Mouse (Mus musculus) embryo, embryonic 10.5 days (tissue): ENCODE measurements around the gene Olfr374.
A peak's percentile ranks its signal among the peaks of the same experiment; 100 is the strongest.
"Not testable (repeated sequence)": the region's sequence is repeated elsewhere in the genome, so short reads cannot be mapped to it uniquely, and the experiment has no call there.

Experiments used
- DNase-seq: peaks from one replicate; pipeline ENCODE4 v3.0.0-alpha.2; 2015; ENCODE audit warnings: low spot score

The Olfr374 gene

DNA sequence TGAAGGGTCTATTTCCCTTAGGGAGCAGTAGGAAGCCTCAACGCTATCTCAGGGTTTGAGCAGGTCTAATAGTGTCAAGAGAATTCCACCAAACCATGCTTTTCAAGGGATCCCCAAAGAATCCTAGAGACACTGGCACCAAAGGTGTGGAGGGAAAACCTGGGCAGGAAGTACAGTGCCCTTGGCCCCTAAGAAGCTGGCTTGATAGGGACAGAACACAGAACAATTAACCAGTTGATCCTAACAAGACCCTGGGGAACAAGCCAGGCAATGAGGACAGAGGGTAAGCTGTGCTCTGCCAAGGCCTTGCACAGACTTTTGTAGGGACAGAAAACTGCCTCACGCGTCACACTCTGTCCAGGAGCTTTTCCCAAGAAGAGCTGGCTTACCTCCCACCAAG, at the start of gene Olfr374:
Gene Olfr374 (plus strand): TSS at position 301 of the 400 bp plus-strand sequence.
- no peak for DNase-seq

DNA sequence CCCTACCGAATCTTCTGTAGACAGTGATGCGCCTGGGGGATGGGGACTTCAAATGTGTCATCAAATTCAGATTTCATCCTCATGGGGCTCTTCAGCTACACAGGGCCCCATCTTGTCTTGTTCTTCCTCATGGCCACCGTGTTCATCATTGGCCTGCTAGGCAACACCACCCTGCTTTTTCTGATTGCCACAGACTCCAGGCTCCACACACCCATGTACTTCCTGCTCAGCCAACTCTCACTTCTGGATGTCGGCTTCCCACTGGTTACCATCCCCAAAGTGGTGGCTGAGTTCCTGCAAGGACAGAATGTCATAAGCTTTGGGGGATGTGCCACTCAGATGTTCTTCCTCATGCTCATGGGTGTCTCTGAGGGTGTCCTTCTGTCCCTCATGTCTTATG, 49.2 kb upstream of the Olfr374 start:
- DNase-seq = not testable (repeated sequence)

DNA sequence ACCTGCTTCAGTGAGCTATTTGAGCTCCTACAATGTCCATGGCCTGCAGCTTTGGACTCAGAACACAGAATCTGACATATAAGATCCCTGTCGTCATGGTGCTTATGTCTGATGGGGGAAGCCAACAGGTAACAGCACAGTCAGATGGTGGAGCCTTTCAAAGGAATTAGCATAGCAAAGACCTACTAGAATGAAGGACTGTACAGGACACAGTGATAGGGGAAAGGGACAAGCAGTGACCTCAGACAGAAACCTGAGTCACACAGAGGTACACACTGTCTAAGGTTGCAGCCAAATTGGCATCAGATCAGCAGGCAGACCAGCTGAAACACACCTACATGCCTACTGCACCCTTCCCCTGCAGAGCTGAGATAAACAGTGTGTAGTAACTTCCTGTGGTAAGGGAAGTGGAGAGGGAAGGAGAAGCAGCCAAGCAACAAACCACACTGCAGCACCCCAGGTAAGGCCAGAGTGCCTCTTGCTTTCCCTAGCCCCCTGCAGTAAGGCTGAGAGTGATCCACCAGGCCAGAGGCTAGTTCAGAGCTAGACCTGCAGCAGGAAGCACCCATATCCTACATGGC, 39.9 kb upstream of the Olfr374 start:
- DNase-seq = not testable (repeated sequence)

DNA sequence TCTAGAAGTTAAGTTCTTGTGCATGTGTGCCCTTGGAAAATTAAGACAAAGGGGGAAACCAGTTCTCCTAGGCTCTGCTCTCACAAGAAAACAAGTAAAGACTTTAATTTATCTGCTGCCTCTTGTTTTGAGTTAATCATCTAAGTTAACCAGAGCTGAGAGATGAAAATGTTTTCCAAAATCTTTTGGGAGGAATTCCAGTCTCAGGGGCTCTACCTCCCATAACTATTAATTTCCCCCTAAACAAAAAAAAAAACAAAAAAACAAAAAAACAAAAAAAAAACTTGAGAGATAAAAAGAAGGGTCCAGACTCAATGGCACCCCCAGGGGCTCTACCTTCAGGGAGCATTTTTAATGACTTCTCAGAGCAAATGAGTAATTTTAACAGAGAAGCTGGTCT, 24.0 kb upstream of the Olfr374 start, which contains the start of gene Olfr373:
Gene Olfr373 (plus strand): TSS at position 301 of the 400 bp plus-strand sequence.
- DNase-seq = not testable (repeated sequence)

DNA sequence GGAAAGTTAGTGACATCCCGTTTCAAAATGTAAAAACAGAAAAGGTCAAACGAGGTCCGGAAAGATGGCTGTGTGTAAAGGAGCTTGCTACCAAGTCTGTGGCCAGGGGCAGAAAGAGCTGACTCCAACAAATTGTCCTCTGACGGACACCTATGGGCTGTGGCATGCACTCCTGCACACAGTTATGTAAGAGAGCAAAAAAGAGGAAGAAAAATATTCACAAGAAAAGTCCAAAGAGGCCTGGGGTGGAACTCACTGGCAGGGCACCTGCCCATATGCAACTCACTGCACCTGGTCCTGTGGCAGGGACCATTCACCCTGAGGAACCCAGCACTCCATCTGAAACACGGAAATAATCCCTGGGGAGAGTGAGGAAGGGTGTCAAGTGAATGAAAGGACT, 22.1 kb upstream of the Olfr374 start:
- no peak for DNase-seq

DNA sequence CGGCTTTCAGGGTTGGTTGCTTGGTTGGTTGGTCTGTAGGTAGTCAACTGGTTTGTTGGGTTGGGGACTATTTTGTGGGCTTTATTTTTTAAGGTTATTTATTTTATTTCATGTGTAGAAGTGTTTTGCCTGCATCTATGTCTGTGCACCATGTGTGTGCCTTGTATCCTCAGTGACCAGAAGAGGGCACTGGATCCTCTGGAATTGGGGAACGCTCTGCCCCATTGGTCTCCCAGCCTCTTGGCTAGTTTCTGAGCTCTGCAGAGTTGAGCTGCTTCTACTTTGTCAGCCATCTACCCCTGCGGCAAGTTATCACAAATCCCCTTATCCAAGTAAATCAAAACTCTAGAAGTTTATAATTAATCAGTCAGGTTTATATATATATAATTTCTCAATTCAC, 19.2 kb upstream of the Olfr374 start:
- peak; percentile 5 for DNase-seq

DNA sequence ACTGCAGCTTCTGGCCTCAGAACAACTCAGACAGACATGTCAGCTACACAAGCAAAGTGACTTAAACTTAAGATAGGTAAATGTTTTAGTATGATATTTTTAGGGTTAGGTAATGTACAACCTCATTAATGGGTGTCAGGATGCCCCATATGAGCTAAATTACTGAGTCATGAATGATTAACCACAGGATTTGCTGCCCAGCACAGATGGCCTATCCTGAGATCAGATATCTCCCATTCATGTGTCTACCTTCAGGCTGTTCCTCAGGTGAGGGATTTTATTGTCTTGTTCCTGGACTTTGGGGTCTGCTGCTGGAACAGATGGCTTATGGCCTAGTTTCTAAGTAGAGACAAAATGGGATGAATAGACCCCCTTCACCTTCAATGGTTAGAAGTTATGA, 10.1 kb upstream of the Olfr374 start:
- DNase-seq = not testable (repeated sequence)

DNA sequence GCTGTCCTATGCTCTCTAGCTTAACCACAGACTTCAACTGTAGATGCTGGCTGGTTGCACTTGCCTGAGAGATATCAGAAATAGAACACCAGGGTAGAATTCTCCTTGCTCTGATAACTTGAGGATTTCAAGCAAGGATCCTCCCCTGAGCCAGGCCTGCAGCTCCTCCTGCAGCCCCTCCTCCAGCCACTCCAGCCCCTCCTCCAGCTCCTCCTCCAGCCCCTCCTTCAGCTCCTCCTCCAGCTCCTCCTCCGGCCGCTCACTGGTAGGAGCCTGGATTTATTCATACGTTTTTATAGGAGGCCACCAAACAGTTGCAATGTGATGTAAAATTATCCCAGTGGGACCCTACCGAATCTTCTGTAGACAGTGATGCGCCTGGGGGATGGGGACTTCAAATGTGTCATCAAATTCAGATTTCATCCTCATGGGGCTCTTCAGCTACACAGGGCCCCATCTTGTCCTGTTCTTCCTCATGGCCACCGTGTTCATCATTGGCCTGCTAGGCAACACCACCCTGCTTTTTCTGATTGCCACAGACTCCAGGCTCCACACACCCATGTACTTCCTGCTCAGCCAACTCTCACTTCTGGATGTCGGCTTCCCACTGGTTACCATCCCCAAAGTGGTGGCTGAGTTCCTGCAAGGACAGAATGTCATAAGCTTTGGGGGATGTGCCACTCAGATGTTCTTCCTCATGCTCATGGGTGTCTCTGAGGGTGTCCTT, 7.3 kb upstream of the Olfr374 start:
- DNase-seq = not testable (repeated sequence)

DNA sequence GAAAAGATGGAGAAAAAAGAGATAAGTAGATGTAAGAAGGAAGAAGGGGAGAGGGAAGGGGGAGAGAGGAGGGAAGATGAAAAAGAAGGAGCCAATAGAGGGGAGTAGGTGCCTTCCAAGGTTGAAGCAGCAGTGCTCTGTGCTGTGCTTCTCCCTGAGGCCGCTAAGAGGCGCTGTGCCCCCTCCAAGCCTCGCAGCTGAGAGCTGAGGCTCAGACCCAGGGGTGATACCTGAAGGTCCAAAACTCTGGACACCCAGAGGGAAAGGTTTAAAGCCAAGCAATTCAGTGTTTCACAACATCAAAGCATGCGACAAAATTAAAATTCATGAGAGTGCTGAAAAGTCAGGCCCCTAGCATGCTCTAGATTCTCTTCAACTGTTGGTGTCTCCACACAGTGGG, 1.7 kb upstream of the Olfr374 start:
- DNase-seq = no peak

DNA sequence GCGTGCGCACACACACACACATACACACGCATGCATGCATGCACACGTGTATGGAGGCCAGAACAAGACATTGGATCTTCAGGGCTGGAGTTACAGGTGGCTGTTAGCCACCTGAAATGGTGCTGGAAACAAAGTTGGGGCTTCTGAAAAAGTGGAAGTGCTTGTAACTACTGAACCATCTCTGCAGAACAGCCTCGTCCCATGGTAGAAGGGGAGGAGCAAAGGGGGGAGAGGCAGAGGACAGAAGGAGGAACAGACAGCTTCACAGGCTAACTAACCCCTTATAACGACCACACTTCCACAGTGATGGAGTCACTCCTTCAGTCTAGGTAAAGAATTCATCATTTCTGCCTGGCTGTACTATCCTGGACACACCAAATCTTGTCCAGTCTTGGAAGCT, 4.0 kb downstream of the Olfr374 start:
- no peak for DNase-seq

DNA sequence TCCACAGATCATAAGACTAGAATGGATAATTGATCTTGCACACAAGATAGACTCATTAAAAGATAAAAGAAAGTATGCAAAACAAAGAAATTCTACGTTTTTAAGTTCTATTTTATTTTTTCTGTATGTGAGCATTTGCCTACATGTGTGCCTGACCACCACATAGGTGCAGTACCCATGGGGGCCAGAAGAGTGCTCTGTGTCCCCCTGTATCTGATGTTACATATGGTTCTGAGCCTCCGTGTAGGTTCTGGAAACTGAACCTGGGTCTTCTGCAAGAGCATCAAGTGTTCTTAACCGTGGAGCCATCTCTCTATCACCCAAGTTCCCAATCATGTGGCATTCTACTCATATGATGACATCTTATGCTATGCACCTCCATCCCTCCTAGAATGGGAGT, 5.6 kb downstream of the Olfr374 start:
- DNase-seq = no peak

DNA sequence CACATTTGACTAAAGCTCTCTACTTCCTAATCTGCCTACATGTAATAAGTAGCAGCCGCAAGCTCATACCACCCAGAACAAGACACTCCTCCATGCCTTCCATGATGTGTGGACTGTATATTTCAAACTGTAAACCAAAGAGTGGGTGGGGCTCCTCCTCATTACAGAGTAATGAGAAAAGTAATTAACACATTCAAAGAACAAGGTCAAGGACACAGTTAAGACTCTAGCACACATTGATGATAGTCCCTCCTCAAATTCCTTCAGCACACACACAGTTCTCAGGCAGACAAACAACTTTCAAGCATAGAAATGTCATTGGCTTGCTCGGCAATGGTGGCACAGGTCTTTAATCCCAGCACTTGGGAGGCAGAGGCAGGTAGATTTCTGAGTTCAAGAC, 8.4 kb downstream of the Olfr374 start:
- no peak for DNase-seq

DNA sequence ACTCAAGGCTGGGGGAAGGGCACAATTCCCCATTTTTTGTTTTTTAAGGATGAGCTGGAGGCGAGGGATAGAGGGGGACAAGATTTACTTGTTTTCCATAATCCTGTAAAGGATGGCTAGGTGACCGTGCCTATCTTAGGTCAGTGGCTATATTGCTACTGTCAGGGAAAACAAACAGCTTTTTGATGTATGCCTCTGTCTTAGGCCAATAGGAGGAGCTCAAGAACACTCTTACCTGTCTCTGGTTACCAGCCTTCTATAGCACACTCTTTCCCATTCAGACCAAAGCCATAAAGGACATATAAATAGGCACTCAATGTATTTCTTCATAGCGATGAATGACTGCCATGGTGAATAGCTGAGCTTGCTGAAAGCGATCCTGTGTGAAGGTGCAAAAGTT, 11.8 kb downstream of the Olfr374 start:
- no peak for DNase-seq

DNA sequence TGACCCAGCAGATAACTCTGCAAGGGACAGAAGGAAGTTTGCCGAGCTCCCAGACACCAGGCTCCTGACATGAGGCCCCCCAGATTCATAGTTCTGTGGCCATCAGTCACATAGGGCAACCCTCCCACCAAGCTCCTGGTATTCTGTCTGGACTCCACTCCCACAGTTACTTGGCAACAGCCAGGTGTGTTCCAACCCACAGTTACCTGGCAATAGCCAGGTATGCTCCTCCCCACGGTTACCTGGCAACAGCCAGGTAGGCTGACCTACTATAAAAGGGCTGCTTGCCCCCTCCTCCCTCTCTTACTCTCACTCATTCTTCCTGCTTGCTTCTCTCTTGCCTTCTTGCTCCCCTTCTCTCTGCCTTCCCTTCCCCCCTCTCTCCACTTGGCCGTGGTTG, 14.6 kb downstream of the Olfr374 start:
- not testable (repeated sequence) for DNase-seq

DNA sequence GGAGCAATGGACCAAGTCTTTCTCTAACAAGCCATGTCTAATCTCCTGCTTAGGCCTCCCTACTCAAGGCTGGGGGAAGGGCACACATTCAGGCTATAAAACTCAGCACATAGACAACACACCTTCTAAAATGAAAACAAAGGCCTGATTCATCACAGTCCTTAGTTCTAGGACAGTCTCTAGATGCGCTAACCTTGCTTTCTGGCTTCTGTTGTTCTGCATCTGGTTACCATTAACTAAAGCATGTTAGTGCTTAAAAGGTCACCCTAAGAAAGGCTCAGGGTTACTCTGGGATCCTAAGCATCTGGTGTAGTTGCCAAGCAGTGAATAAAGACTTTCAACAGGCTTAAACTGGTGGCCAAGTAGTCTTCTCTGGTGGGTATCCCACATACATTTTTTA, 15.2 kb downstream of the Olfr374 start:
- peak; percentile 63 for DNase-seq

DNA sequence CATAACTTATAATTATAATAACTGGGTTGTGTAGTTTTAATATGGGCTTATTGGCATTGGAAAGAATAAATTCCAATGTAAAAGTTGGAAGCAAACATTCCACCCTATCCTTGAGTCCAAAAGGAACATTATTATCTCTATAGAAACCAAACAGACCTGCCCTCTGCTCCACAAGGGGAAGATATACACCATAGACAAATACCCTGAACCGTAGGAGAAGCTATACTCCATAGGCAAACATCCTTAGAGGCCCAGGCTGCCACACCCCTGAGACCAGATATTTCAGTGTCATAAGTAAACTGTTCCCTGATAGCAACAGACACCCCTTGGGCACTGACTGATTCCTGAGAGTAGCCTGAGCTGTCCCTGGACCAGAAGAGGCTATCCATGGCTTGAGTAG, 21.0 kb downstream of the Olfr374 start:
- no peak for DNase-seq

DNA sequence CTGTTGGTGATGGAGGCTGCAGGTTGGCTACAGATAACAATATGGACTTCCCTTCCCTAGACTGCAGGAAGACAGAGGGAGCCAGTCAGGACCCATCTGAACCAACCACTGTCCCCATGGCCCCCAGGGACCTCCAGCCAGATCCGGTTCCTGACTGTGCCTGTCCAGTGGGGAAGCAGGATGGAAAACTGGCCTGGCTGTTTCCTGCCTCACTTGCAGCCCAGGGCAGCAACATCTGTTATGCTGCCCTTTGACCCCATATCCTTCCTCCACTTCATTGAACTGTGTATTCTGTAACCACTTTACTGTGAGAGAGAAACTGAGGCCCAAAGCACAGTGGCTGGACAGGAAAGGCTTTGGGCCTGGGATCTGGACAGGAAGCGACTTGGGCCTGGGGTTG, 24.4 kb downstream of the Olfr374 start:
- DNase-seq = peak; percentile 38

DNA sequence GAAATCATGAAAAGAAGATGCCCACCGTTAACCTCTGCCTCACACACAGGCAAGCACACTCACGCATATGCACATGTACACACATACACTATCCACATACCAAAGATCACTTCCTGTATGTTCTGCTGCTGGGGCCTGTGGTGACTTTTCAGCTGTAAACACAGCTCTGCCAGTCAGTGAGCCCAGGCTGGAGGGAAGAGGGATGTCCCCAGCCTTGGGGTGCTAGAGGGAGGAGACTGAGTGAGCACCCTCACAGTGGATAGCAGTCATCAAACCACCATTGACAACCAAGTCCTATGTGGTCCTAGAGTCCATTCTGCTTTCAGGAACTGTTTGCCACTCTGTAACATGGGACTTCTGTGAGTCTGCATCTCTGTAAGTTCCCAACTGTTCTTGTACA, 25.1 kb downstream of the Olfr374 start:
- no peak for DNase-seq

DNA sequence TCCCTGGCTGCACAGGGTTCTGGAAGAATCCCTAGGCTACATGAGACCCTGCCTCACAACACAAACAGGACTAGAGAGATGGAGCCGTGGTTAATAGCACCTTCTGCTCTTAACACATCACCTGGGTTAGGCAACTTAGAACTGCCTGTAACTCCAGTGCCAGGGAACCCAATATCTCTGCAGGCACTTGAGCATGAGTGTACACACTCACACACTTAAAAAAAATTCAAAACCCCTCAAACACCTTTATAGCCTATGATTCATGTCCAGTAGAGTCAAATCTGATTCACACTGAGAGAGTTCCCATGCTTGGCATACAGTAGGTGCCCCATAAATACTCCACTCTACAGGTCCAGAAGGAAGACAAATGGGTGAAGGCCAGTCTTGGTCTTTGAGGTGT, 25.6 kb downstream of the Olfr374 start:
- no peak for DNase-seq

DNA sequence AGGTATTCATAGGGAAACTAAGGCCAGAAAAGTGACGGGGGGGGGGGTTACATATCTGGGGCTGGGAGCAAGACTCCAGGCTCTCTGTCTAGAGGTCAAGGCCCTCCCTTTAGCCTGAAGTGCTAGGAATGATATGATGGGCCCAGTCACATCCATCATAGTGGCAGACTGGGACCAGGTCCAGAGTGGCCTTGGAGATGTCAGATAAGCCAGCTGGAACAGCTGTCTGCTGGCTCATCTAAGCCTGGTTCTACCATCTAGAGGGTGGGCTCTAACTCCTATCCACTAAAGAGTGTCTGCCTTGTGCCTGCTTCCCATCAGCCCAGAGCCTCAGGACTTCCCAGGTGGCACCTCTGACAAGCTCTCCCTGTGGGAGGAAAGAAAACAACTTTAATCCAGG, 26.1 kb downstream of the Olfr374 start:
- no peak for DNase-seq

DNA sequence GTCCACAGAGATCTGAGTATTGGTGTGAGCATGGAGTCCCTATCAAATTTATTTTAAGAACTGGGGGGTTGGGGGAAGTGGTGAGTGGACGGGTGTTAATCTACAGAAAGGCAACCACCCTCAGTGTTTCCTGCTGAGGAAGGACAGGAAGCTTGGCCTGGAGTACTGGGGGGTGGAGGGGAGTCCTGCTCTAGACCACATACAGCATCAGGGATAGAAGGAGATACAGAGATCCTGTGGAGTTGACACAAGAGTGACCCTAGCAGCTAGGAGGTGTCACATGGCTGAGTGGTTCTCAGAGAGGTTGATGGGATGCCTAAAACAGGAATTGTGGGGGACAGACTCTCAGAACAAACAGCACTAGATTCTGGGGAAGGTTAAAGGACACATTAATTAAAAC, 26.7 kb downstream of the Olfr374 start:
- DNase-seq = no peak

DNA sequence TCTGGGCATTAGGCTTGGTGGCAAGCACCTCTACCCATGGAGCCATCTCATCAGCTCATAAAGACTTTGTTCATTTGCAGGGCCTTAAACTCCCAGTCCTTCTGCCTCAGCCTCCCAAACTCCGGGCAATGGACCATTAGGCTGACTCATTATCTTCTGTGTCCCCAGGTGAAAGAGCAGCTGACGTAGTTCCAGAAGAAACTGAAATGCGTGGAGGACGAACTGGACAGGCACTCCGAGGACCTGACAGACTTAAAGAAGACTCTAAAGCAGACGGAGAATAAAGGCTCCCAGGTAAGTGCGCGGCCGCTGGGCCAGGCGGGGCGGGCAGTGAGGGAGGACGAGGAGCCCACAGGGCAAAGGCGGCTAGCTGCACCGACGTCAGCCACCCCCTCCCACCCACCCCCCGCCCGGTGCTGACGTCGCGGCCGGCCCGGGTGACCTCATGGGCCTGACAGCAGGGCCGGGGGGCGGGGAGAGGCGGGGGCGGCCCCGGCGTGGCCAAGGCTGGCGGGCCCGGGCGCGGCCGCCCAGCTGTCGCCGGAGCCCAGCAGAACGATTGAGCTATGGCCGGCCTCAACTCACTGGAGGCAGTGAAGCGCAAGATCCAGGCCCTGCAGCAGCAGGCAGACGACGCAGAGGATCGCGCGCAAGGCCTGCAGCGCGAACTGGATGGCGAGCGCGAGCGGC, 28.1 kb downstream of the Olfr374 start, which contains the start of gene Tpm4:
Gene Tpm4 (plus strand): TSS at position 220 of the 690 bp plus-strand sequence.
- DNase-seq = peak; percentile 81
